Mouse (Mus musculus) liver, postnatal 0 days (tissue): ENCODE data around the gene Tradd. TPM values are rescaled to one million over a fixed set of nuclear protein-coding genes. Genes with fewer than 3 reads are reported as not detected.

Experiments
- ATAC-seq: fragments of 200-750 bp; cut with Nextera tagmentation; 2 replicates; pipeline ENCODE4 v1.8.0; 2017; ENCODE audit warnings: mild to moderate bottlenecking, moderate library complexity
- DNase-seq: peaks from one replicate; pipeline ENCODE4 v3.0.0-alpha.2; 2016
- H3K27ac ChIP-seq: fragments of 300-500 bp; sonication (generic); 2 replicates; pipeline ENCODE4 v1.5.1; 2014; ENCODE audit warnings: antibody characterized with exemption, moderate library complexity, mild to moderate bottlenecking, low read depth
- H3K27me3 ChIP-seq: fragments of 300-500 bp; sonication (generic); 2 replicates; pipeline ENCODE4 v1.6.1; 2014; ENCODE audit warnings: low read length, control low read depth, mixed read lengths; ENCODE audit not compliant: insufficient read depth
- H3K36me3 ChIP-seq: fragments of 300-500 bp; sonication (generic); replicated peaks from 2 replicates; pipeline ENCODE4 v1.6.1; 2014; ENCODE audit warnings: mild to moderate bottlenecking, control low read depth, low read length, moderate library complexity, mixed read lengths; ENCODE audit not compliant: insufficient read depth
- H3K4me1 ChIP-seq: fragments of 300-500 bp; sonication (generic); 2 replicates; pipeline ENCODE4 v1.6.1; 2014; ENCODE audit warnings: antibody characterized with exemption, mild to moderate bottlenecking, control low read depth; ENCODE audit not compliant: insufficient read depth
- H3K4me2 ChIP-seq: fragments of 300-500 bp; sonication (generic); 2 replicates; pipeline ENCODE4 v1.6.1; 2014; ENCODE audit warnings: low read depth, mild to moderate bottlenecking, low read length, moderate library complexity, mixed read lengths
- H3K4me3 ChIP-seq: fragments of 300-500 bp; sonication (generic); 2 replicates; pipeline ENCODE4 v1.5.1; 2014; ENCODE audit warnings: low read depth, low read length
- H3K9ac ChIP-seq: fragments of 300-500 bp; sonication (generic); replicated peaks from 2 replicates; pipeline ENCODE4 v1.6.1; 2014; ENCODE audit warnings: mild to moderate bottlenecking, moderate library complexity
- H3K9me3 ChIP-seq: fragments of 300-500 bp; sonication (generic); 2 replicates; pipeline ENCODE4 v1.6.1; 2016; ENCODE audit warnings: mild to moderate bottlenecking, control low read depth, low read length, mixed read lengths
- CTCF ChIP-seq: sonication (generic); IDR thresholded peaks from 2 replicates; pipeline ENCODE4 v1.5.1; 2016; ENCODE audit warnings: antibody characterized with exemption, low read depth
- EP300 ChIP-seq: IDR thresholded peaks from 2 replicates; pipeline ENCODE4 v1.6.1; 2016; ENCODE audit warnings: antibody characterized with exemption, low read depth, mild to moderate bottlenecking
- WGBS: fragments of 180-500 bp; shearing (Covaris S2); extraction: QIAGEN DNeasy Blood & Tissue Kit; methylation state at CpG from one replicate; pipeline ENCODE4 v1.1.7; 2014; ENCODE audit not compliant: insufficient replicate concordance; 5-methylcytosine and 5-hydroxymethylcytosine counted together
- polyA plus RNA-seq: library from polyadenylated mRNA; unstranded; fragments of >200 nt; fragmentation: Nextera tagmentation; extraction: Ambion mirVana; gene quantifications from 2 replicates; pipeline ENCODE4 v1.2.1, GENCODE M21; 2015

The Tradd gene
- polyA plus RNA-seq, 1 experiment from 2014 or later = 14.3 TPM

- 5% methylated on average over 30 of the region's 30 CpGs for WGBS
- no peak overlapping the region for H3K27ac ChIP-seq
- no peaks in the 10 kb centered on the region for H3K36me3 ChIP-seq
- peak; percentile 58 for ATAC-seq
- H3K27me3 ChIP-seq = peaks cover 80% of the 10 kb centered on the region
- TF ChIP-seq EP300 (no peak), CTCF (no peak)
- peak; percentile 66 for DNase-seq
- peaks cover 16% of the 10 kb centered on the region for H3K4me1 ChIP-seq
- H3K9me3 ChIP-seq = no peaks in the 10 kb centered on the region
- peak overlapping the region; percentile 30 for H3K9ac ChIP-seq
- peak overlapping the region; percentile 70 for H3K4me2 ChIP-seq
- peak overlapping the region; percentile 36 for H3K4me3 ChIP-seq
Observed at GRCm38 (mm10) chr8:105276292-105277120, 12.1 kb upstream of the Tradd start.

GRCm38 (mm10) chr8:105275840-105276239 is 11.4 kb upstream of the Tradd start, which contains the start of gene Nol3:
Gene Nol3 (plus strand): TSS chr8:105276140.
- Histone ChIP-seq H3K27me3 (peaks cover 86% of the 10 kb centered on the region), H3K4me2 (peak within 1 kb of the TSS; percentile 70), H3K9ac (peak within 1 kb of the TSS; percentile 30), H3K4me3 (peak within 1 kb of the TSS; percentile 36), H3K27ac (no peak within 1 kb of the TSS), H3K36me3 (no peaks in the 10 kb centered on the region), H3K4me1 (peaks cover 16% of the 10 kb centered on the region), H3K9me3 (no peaks in the 10 kb centered on the region)
- DNase-seq = no peak
- WGBS = 9% methylated on average over 10 of the region's 10 CpGs
- no peak for ATAC-seq
- TF ChIP-seq EP300 = no peak
- no peak for TF ChIP-seq CTCF

DNA sequence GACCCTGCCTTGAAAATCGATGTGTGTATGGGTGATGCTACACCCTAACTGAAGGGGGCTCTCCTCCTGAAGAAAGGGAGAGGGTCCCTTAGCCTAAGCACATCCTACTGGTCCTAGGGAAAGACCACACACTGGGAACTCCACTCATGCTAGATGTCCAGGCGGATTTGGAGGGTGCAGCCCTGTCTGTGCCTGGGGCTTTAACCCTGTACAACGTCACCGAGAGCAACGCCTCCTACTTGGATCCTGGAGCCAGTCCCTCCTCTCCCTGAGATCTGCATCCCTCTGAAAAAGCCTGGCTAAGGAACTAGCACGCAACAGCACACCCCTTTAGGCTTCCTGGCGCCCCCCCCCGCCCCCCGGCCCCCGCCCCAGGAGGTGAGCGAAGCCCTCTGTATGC is 11.0 kb upstream of the Tradd start:
- ATAC-seq (no peak), DNase-seq (no peak)
- H3K4me3 ChIP-seq = no peak overlapping the region
- peaks cover 16% of the 10 kb centered on the region for H3K4me1 ChIP-seq
- H3K9me3 ChIP-seq = no peaks in the 10 kb centered on the region
- 15% methylated on average over 11 of the region's 11 CpGs for WGBS
- no peak overlapping the region for H3K4me2 ChIP-seq
- H3K27ac ChIP-seq = no peak overlapping the region
- TF ChIP-seq CTCF (no peak), EP300 (no peak)
- H3K27me3 ChIP-seq = peaks cover 91% of the 10 kb centered on the region
- no peaks in the 10 kb centered on the region for H3K36me3 ChIP-seq
- no peak overlapping the region for H3K9ac ChIP-seq

DNA sequence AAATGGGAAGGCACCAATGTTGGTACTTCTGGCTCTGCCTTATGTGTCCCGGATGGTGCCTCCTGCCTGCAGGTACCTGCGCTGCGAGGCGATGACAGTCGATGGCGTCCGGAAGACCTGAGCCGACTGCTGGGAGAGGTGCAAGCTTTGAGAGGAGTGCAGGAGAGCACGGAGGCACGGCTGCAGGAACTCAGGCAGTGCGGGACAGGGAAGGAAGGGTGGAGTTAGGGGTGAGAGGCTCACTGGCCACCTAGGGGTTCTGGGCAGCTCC is 6.4 kb upstream of the Tradd start:
- Histone ChIP-seq H3K36me3 (no peaks in the 10 kb centered on the region), H3K4me1 (peaks cover 17% of the 10 kb centered on the region), H3K4me2 (no peak overlapping the region), H3K9ac (no peak overlapping the region), H3K9me3 (no peaks in the 10 kb centered on the region), H3K4me3 (no peak overlapping the region), H3K27me3 (peaks cover 85% of the 10 kb centered on the region), H3K27ac (no peak overlapping the region)
- DNase-seq (no peak), ATAC-seq (no peak)
- 4% methylated on average over 11 of the region's 11 CpGs for WGBS
- no peak for TF ChIP-seq EP300
- TF ChIP-seq CTCF = 0 out of 2 replicates have a peak, but pooled peaks have one; percentile 6

DNA sequence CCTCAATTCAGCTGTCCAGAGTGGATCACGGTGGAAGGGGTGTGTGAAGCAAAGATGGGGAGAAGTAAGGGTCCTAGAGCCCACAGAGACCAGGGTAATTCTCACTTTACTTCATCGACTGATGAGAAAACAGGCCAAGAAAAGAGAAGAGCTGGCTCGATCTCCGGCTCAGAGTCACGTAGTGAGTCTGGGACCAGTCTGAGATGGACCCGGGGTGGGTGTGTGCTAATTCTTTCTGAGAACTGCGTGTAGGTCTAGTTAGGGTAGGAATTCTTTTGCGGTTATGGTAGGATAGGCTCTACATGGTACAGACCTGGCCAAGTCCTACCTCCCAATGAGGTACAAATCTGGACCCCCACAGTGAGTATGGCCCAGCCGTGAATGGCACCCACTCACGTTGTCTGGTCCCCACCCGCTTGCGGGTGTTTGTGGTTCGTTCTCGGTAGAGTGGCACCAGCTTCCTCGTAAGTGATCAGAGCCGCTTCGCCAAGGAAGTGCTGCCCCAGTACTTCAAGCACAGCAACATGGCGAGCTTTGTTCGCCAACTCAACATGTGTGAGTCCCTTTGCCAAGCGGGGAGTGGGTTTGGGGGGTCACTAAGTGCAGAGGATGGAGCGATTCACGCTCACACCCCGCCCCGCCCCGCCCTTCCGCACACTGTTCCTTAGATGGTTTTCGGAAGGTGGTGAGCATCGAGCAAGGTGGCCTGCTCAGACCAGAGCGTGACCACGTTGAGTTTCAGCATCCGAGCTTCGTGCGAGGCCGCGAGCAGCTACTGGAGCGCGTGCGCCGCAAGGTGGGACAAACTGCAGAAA is 5.9 kb upstream of the Tradd start:
- H3K4me3 ChIP-seq = peak overlapping the region; percentile 42
- peaks cover 19% of the 10 kb centered on the region for H3K4me1 ChIP-seq
- no peak for DNase-seq
- no peak for ATAC-seq
- H3K9me3 ChIP-seq = no peaks in the 10 kb centered on the region
- no peak for TF ChIP-seq EP300
- TF ChIP-seq CTCF = no peak
- H3K36me3 ChIP-seq = no peaks in the 10 kb centered on the region
- H3K27ac ChIP-seq = no peak overlapping the region
- H3K9ac ChIP-seq = no peak overlapping the region
- 6% methylated on average over 39 of the region's 39 CpGs for WGBS
- H3K4me2 ChIP-seq = peak overlapping the region; percentile 76; the same call in 1 of the 2 replicates
- H3K27me3 ChIP-seq = peaks cover 80% of the 10 kb centered on the region

DNA sequence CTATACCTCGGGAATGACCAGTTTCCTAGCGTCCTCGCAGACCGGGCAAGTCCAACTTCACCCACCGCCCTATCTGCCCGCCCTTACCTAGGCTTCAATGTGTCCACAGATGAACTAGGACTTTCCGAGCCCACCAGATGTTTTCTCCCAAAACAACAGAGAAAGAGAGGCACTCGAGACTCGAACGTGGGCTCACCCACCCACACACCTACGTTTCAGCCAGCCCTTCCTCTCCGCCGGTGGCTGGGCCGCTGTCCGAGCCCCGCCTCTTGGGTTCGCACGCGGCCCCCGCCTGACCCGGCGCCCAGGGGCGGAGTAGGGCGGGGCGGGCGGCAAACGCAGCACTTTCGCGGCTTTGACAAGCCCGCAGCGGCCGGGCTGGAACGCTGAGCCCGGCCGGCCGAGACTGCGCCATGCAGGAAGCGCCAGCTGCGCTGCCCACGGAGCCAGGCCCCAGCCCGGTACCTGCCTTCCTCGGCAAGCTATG is 5.1 kb upstream of the Tradd start, which contains the start of gene Hsf4:
Hsf4 (plus strand) TSS at position 341 of the 487 bp plus-strand sequence.
- ATAC-seq = peak; percentile 58
- Histone ChIP-seq H3K27ac (no peak within 1 kb of the TSS), H3K36me3 (no peaks in the 10 kb centered on the region), H3K4me2 (peak within 1 kb of the TSS; percentile 76), H3K27me3 (peaks cover 71% of the 10 kb centered on the region), H3K4me3 (peak within 1 kb of the TSS; percentile 42), H3K4me1 (peaks cover 26% of the 10 kb centered on the region), H3K9ac (peak within 1 kb of the TSS; percentile 30; the same call in 1 of the 2 replicates), H3K9me3 (no peaks in the 10 kb centered on the region)
- TF ChIP-seq CTCF (no peak), EP300 (no peak)
- 1% methylated on average over 40 of the region's 42 CpGs for WGBS
- DNase-seq = peak; percentile 49
